Mouse (Mus musculus) skeletal muscle tissue, adult 2 months (tissue): ENCODE measurements around the gene Triml2.

Experiments used
- DNase-seq: peaks from one replicate; pipeline ENCODE4 v3.0.0-alpha.2; 2012; ENCODE audit warnings: low read depth, low spot score

Gene Triml2

GRCm38 (mm10) chr8:43180054-43180690, at the start of gene Triml2:
TSS of gene Triml2 (plus strand) at chr8:43180541.
- DNase-seq = no peak

- no peak for DNase-seq
Measured at GRCm38 (mm10) chr8:43141386-43141785, 39.0 kb upstream of the Triml2 start, which contains the start of gene Triml1. TSS of gene Triml1 (minus strand) at chr8:43141486.

- DNase-seq = no peak
Measured at GRCm38 (mm10) chr8:43149307-43149706, 31.0 kb upstream of the Triml2 start.

GRCm38 (mm10) chr8:43163255-43163654, 17.1 kb upstream of the Triml2 start:
- no peak for DNase-seq

- no peak for DNase-seq
Measured at GRCm38 (mm10) chr8:43164453-43164852, 15.9 kb upstream of the Triml2 start.

- DNase-seq = no peak
Measured at GRCm38 (mm10) chr8:43168083-43168482, 12.3 kb upstream of the Triml2 start.

GRCm38 (mm10) chr8:43169249-43169755, 11.0 kb upstream of the Triml2 start:
- no peak for DNase-seq

GRCm38 (mm10) chr8:43176766-43177486, 3.4 kb upstream of the Triml2 start:
- no peak for DNase-seq

GRCm38 (mm10) chr8:43178263-43178662, 2.1 kb upstream of the Triml2 start:
- DNase-seq = no peak

GRCm38 (mm10) chr8:43179189-43179588, 1.2 kb upstream of the Triml2 start:
- no peak for DNase-seq

GRCm38 (mm10) chr8:43182281-43182680, 1.9 kb downstream of the Triml2 start:
- no peak for DNase-seq

- DNase-seq = no peak
Measured at GRCm38 (mm10) chr8:43215554-43215953, 35.2 kb downstream of the Triml2 start.

GRCm38 (mm10) chr8:43243326-43243725, 63.0 kb downstream of the Triml2 start:
- no peak for DNase-seq
